Mouse (Mus musculus) embryonic facial prominence, embryonic 11.5 days (tissue): ENCODE results near the gene Plcd1. TPM values are rescaled to one million over a fixed set of nuclear protein-coding genes. Genes with fewer than 3 reads are reported as not detected.

ENCODE experiments used
- ATAC-seq: fragments of 200-750 bp; cut with Nextera tagmentation; replicated peaks from 2 replicates; pipeline ENCODE4 v1.8.0; 2017; ENCODE audit warnings: low read depth; ENCODE audit not compliant: insufficient number of reproducible peaks, low FRiP score, low TSS enrichment
- DNase-seq: peaks from one replicate; pipeline ENCODE4 v3.0.0-alpha.2; 2015; ENCODE audit warnings: low spot score
- H3K27ac ChIP-seq: fragments of 300-500 bp; sonication (generic); replicated peaks from 2 replicates; pipeline ENCODE4 v1.5.1; 2014; ENCODE audit warnings: mild to moderate bottlenecking, low read depth, low read length, control low read depth
- H3K27me3 ChIP-seq: fragments of 300-500 bp; sonication (generic); 2 replicates; pipeline ENCODE4 v1.6.1; 2014; ENCODE audit warnings: mild to moderate bottlenecking, low read length, moderate library complexity, mixed read lengths; ENCODE audit not compliant: control insufficient read depth, insufficient read depth
- H3K36me3 ChIP-seq: fragments of 300-500 bp; sonication (generic); replicated peaks from 2 replicates; pipeline ENCODE4 v1.6.1; 2014; ENCODE audit warnings: low read depth, mild to moderate bottlenecking, low read length, moderate library complexity, mixed read lengths; ENCODE audit not compliant: control insufficient read depth, insufficient read depth
- H3K4me1 ChIP-seq: fragments of 300-500 bp; sonication (generic); 2 replicates; pipeline ENCODE4 v1.6.1; 2014; ENCODE audit warnings: low read length, mixed read lengths; ENCODE audit not compliant: control insufficient read depth, insufficient read depth
- H3K4me2 ChIP-seq: fragments of 300-500 bp; sonication (generic); 2 replicates; pipeline ENCODE4 v1.6.1; 2014; ENCODE audit warnings: low read depth, mild to moderate bottlenecking, control low read depth, low read length, moderate library complexity
- H3K4me3 ChIP-seq: fragments of 300-500 bp; sonication (generic); 2 replicates; pipeline ENCODE4 v1.5.1; 2014; ENCODE audit warnings: low read depth, low read length, control low read depth
- H3K9ac ChIP-seq: fragments of 300-500 bp; sonication (generic); replicated peaks from 2 replicates; pipeline ENCODE4 v1.6.1; 2014; ENCODE audit warnings: mild to moderate bottlenecking, control low read depth, low read length
- H3K9me3 ChIP-seq: fragments of 300-500 bp; sonication (generic); replicated peaks from 2 replicates; pipeline ENCODE4 v1.6.1; 2016; ENCODE audit warnings: mild to moderate bottlenecking, low read length, inconsistent platforms, mixed read lengths; ENCODE audit not compliant: control insufficient read depth
- WGBS: fragments of 180-500 bp; shearing (Covaris S2); extraction: QIAGEN DNeasy Blood & Tissue Kit; methylation state at CpG from one replicate; pipeline ENCODE4 v1.1.7; 2014; 5-methylcytosine and 5-hydroxymethylcytosine counted together
- polyA plus RNA-seq: library from polyadenylated mRNA; unstranded; fragments of >200 nt; fragmentation: Nextera tagmentation; extraction: Ambion mirVana; gene quantifications from 2 replicates; pipeline ENCODE4 v1.2.1, GENCODE M21; 2014

The Plcd1 gene
- polyA plus RNA-seq = 20.1 and 21.5 TPM in 2 replicates

DNA sequence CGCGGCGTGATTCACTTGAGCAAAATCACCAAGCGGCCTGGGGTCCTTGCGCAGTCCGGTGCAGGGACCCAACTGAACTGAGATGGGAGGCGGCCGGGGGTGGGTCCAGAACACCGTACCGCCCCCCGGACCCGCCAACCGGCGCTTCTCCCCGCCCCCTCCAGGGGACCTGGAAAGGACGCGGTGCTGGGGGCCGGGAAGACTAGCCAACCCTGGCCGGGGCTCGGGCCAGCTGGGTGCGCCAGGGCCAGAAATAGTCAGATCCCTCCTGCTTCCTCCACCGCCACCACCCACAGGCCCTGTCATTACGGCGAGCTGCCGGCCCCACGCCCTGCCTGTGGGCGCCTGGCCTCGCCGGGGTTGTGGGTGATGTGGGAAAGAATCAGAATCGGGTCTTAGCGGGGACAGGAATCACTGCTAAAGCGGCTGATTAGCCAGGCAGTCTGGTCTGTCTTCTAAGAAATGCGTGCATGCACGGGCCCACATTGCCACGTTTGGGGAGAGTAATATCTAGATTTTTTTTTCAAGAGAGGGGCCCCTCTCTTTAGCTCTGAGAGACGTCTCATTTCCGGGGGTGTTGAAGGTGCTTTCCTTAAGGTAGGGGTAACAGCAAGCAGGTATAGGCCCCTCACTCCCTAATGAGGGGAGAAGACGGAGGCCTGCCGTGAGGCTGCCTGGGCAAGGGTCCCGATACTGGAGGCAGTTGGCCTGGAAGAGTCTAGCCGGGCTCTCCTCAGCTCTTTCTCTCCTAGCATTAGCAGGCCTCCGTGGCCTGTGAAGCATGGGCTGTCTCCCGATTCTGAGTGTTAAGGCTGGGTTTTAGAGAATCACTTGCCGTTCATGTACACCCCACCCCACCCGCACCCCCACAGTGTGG lies at the start of gene Plcd1:
Gene Plcd1 (minus strand): TSS at position 84 of the 877 bp plus-strand sequence.
- no peaks in the 10 kb centered on the region for H3K4me1 ChIP-seq
- peak within 1 kb of the TSS; percentile 61 for H3K4me3 ChIP-seq
- ATAC-seq (peak; percentile 75), DNase-seq (peak; percentile 85)
- H3K4me2 ChIP-seq = peak within 1 kb of the TSS; percentile 88
- H3K9ac ChIP-seq = peak within 1 kb of the TSS; percentile 68
- 10% methylated on average over 38 of the region's 45 CpGs for WGBS
- H3K27me3 ChIP-seq = no peaks in the 10 kb centered on the region
- H3K27ac ChIP-seq = no peak within 1 kb of the TSS
- H3K9me3 ChIP-seq = no peaks in the 10 kb centered on the region
- no peaks in the 10 kb centered on the region for H3K36me3 ChIP-seq

DNA sequence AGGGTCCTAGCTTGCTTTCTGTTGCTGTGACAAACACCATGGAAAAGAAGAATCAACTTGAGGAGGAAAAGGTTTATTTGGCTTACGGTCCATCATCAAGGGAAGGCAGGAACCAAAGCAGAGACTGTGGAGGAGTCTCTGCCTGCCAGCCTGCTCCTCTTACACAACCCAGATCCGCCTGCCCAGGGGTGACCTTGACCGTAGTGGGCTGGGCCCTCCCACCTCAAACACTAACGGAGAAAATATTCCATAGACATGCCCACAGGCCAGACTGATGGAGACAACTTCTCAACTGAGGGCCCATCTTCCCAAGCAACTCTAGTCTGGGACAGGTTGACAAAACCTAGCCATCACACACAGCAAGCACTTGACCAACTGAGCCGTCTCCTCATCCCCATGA lies 48.8 kb upstream of the Plcd1 start:
- Histone ChIP-seq H3K36me3 (no peaks in the 10 kb centered on the region), H3K9ac (no peak overlapping the region), H3K9me3 (no peaks in the 10 kb centered on the region), H3K4me3 (no peak overlapping the region), H3K4me1 (no peaks in the 10 kb centered on the region), H3K4me2 (no peak overlapping the region), H3K27me3 (no peaks in the 10 kb centered on the region), H3K27ac (no peak overlapping the region)
- no peak for DNase-seq
- WGBS = 89% methylated on average over 5 of the region's 5 CpGs
- ATAC-seq = no peak

DNA sequence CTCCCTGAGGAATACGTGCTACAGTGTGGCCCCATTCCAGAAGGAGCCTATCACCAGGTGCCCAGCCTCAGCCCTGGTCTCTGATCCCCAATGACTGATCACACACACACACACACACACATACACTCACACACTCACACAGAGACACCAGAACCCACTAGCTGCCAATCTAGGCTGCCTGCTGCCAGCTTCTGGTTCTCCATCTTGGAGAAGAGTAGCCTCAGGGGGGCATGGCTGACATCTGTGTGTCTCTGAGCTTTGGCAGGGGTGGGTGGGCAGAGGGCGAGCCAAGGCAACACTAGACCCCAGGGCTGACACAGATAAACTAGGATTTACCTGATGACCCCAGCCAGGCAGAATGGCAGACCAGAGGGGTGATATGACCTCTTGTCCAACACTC lies 45.5 kb upstream of the Plcd1 start:
- Histone ChIP-seq H3K36me3 (no peaks in the 10 kb centered on the region), H3K9me3 (no peaks in the 10 kb centered on the region), H3K4me3 (no peak overlapping the region), H3K4me2 (no peak overlapping the region), H3K27ac (no peak overlapping the region), H3K9ac (no peak overlapping the region), H3K27me3 (no peaks in the 10 kb centered on the region), H3K4me1 (no peaks in the 10 kb centered on the region)
- ATAC-seq (no peak), DNase-seq (no peak)
- 87% methylated on average over 2 of the region's 2 CpGs for WGBS

DNA sequence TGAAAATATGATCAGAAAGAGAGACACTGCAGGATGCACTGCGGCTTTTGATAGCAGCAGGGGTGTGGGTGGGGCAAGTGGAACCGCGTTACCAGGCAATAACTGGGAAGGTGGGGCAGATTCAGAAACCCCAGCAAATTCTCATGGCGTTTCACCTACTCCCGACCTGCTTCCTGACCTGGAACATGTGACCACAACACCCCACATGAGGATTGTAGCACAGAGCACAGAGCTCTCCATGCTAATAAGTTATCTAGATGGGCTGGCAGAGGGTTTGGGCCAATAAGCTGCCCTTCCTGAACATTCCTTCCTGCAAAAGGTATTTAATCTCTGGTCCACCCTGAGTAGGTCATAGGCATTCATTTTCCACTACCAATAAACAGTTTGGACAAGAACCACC lies 37.4 kb upstream of the Plcd1 start:
- Histone ChIP-seq H3K36me3 (no peaks in the 10 kb centered on the region), H3K9me3 (no peaks in the 10 kb centered on the region), H3K9ac (no peak overlapping the region), H3K27me3 (no peaks in the 10 kb centered on the region), H3K4me2 (no peak overlapping the region), H3K4me1 (no peaks in the 10 kb centered on the region), H3K27ac (no peak overlapping the region), H3K4me3 (no peak overlapping the region)
- DNase-seq (no peak), ATAC-seq (no peak)
- WGBS = 70% methylated on average over 5 of the region's 5 CpGs

DNA sequence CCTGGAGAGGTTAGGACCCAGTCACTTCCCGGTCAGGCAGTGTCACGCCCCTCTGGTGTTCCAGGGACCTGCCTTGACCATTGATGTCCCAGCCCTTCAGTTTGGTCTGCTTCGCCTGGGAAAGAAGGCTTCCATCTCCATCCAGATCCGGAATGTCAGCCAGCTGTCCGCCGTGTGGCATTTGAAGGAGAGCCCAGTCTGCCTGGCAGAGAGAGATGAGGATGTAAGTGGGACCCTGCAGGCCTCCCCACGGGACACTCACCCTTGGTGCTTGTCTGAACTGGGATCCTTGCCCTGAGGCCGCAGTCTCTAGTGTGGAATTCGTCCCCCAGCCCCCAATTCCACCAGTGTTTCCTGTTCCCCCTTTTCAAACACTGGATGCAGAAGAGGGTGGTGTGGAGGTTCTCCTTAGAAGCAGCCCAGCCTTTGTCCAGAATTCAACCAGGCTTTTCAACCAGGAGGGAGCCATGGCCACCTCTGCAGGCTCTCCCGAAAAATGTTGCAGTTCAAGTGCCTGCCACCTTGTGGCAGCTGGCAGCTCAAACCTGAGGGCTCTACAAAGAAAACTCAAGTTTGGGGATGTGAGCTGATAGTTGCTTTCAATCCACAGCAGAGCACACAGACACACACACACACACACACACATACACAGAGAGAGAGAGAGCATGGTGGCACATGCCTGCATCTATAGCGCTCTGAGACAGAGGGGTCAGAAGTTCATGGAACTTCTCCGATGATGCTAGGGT lies 35.3 kb upstream of the Plcd1 start:
- no peak overlapping the region for H3K27ac ChIP-seq
- no peaks in the 10 kb centered on the region for H3K36me3 ChIP-seq
- 81% methylated on average over 12 of the region's 12 CpGs for WGBS
- H3K27me3 ChIP-seq = no peaks in the 10 kb centered on the region
- ATAC-seq = no peak
- H3K9ac ChIP-seq = no peak overlapping the region
- no peak overlapping the region for H3K4me3 ChIP-seq
- no peaks in the 10 kb centered on the region for H3K9me3 ChIP-seq
- H3K4me1 ChIP-seq = no peaks in the 10 kb centered on the region
- H3K4me2 ChIP-seq = no peak overlapping the region
- DNase-seq = peak; percentile 20

DNA sequence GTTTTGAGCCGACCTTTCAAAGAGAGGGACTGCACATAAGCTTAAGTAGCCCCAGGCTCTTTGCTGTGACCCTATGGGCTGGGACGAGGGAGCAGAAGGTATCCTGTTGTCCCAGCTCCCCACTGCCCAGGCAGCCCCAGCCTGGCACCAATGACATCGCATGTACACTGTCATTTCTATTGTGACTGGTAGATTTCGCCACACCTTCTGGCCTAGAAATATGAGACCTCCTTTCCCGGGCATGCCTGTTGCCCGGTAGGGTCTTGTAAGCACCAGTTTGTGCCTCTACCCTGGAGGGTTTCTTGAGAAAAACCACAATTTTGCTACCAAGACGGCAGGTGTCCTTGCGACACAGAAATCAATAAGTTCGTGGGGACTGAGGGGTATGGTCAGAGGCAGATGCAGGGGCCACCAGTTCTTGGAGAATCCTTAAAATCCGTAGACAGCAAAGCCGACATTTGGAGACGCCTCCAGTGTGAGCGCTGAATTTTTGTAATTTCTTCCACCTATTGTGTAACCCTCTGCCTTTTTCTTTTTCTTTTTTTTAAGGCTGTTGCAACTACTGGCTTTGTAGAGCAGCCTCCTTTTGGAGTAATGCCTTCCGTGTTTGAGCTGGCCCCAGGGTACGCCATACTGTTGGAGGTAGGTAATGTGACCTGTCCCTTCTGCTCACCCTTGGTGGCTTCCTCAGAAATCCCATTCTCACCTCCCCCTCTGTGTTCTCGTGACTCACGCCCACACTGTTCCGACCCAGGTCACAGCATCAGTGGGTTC lies 29.5 kb upstream of the Plcd1 start:
- Histone ChIP-seq H3K4me3 (no peak overlapping the region), H3K27me3 (no peaks in the 10 kb centered on the region), H3K4me2 (no peak overlapping the region), H3K9me3 (no peaks in the 10 kb centered on the region), H3K9ac (no peak overlapping the region), H3K4me1 (no peaks in the 10 kb centered on the region), H3K36me3 (no peaks in the 10 kb centered on the region), H3K27ac (no peak overlapping the region)
- DNase-seq (no peak), ATAC-seq (no peak)
- 83% methylated on average over 18 of the region's 18 CpGs for WGBS

DNA sequence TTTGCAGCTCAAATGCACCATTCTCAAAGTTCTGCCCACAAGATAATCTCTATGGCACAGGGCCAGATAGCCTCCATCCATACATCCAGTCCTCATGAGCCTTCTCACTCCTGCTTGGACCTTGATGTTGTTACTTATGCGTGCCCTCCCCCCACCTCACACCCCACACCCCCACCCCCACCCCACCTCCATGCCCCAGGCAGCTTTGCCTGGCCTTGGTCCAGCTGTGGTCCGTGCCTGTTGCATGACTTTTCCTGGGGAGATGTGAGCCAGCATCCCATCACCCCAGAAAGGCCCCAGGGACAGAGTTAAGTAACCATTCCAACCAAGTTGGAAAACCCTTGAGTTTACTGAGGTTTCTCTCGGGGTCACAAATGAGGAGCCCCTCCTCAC lies 26.9 kb upstream of the Plcd1 start:
- Histone ChIP-seq H3K9ac (no peak overlapping the region), H3K4me3 (no peak overlapping the region), H3K4me2 (no peak overlapping the region), H3K4me1 (no peaks in the 10 kb centered on the region), H3K27me3 (no peaks in the 10 kb centered on the region), H3K9me3 (no peaks in the 10 kb centered on the region), H3K27ac (no peak overlapping the region), H3K36me3 (no peaks in the 10 kb centered on the region)
- DNase-seq (no peak), ATAC-seq (no peak)
- 78% methylated on average over 3 of the region's 3 CpGs for WGBS
